Mouse (Mus musculus) hindbrain, embryonic 14.5 days (tissue): ENCODE results near the gene Adcy4. TPM values are rescaled to one million over a fixed set of nuclear protein-coding genes. Genes with fewer than 3 reads are reported as not detected.

ENCODE experiments used
- ATAC-seq: fragments of 200-750 bp; cut with Nextera tagmentation; 2 replicates; pipeline ENCODE4 v1.8.0; 2017; ENCODE audit warnings: moderate number of reproducible peaks, mild to moderate bottlenecking, moderate TSS enrichment, moderate library complexity; ENCODE audit not compliant: low FRiP score
- DNase-seq: peaks from one replicate; pipeline ENCODE4 v3.0.0-alpha.2; 2015; ENCODE audit warnings: low spot score
- H3K27ac ChIP-seq: fragments of 300-500 bp; sonication (generic); 2 replicates; pipeline ENCODE4 v1.5.1; 2014; ENCODE audit warnings: mild to moderate bottlenecking, moderate library complexity
- H3K27me3 ChIP-seq: fragments of 300-500 bp; sonication (generic); 2 replicates; pipeline ENCODE4 v1.6.1; 2014; ENCODE audit warnings: mild to moderate bottlenecking, low read length, mixed read lengths; ENCODE audit not compliant: control insufficient read depth, insufficient read depth
- H3K36me3 ChIP-seq: fragments of 300-500 bp; sonication (generic); replicated peaks from 2 replicates; pipeline ENCODE4 v1.6.1; 2014; ENCODE audit not compliant: control insufficient read depth, insufficient read depth
- H3K4me1 ChIP-seq: fragments of 300-500 bp; sonication (generic); replicated peaks from 2 replicates; pipeline ENCODE4 v1.6.1; 2014; ENCODE audit warnings: antibody characterized with exemption, low read length, mixed read lengths; ENCODE audit not compliant: control insufficient read depth, insufficient read depth
- H3K4me2 ChIP-seq: fragments of 300-500 bp; sonication (generic); replicated peaks from 2 replicates; pipeline ENCODE4 v1.6.1; 2014; ENCODE audit warnings: mild to moderate bottlenecking, moderate library complexity
- H3K4me3 ChIP-seq: fragments of 300-500 bp; sonication (generic); replicated peaks from 2 replicates; pipeline ENCODE4 v1.5.1; 2014; ENCODE audit warnings: mild to moderate bottlenecking, low read length
- H3K9ac ChIP-seq: fragments of 300-500 bp; sonication (generic); 2 replicates; pipeline ENCODE4 v1.6.1; 2014
- H3K9me3 ChIP-seq: fragments of 300-500 bp; sonication (generic); 2 replicates; pipeline ENCODE4 v1.6.1; 2016; ENCODE audit warnings: low read length; ENCODE audit not compliant: control insufficient read depth
- WGBS: fragments of 180-500 bp; shearing (Covaris S2); extraction: QIAGEN DNeasy Blood & Tissue Kit; methylation state at CpG from one replicate; pipeline ENCODE4 v1.1.7; 2014; 5-methylcytosine and 5-hydroxymethylcytosine counted together
- polyA plus RNA-seq: library from polyadenylated mRNA; unstranded; fragments of >200 nt; fragmentation: Nextera tagmentation; extraction: Ambion mirVana; gene quantifications from 2 replicates; pipeline ENCODE4 v1.2.1, GENCODE M21; 2014

Adcy4 gene
- polyA plus RNA-seq, 1 experiment from 2014 or later = 5.8 TPM

DNA sequence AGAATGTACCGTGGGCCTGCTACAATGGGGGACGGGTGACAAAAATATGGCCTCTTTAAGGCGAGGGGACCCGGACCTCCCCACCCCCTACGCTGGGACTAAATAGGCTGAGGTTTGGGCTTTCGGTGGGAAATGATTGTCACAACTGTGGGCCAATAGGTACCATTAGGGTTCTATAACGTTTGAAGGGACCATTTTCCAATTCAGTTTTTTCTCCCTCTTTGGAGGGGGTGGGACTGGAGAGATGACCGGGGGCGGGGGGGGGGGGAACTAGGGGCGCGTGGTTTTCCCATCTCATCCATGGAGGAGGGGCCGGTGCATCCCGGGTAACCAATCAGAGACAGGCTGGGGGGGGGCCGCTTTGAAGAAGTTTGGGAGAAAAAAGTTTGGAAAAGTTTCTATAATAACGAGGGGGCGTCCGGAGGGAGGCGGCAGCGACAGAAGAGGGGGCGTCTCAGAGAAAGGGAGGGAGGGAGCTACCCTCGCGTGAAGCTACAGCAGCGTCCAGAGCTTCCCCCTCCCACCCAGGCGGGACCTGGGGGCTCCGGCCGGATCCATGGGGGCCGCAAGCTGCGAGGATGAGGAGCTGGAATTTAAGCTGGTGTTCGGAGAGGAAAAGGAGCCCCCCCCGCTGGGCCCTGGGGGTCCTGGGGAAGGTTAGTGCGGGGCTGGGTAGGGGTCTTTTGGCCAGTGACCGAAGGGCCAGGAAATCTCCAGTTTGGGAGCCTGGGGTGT is 40.8 kb upstream of the Adcy4 start:
- peaks cover 20% of the 10 kb centered on the region for H3K27me3 ChIP-seq
- WGBS = under 1% methylated on average over 32 of the region's 32 CpGs
- ATAC-seq (0 out of 2 replicates have a peak, but pooled peaks have one; percentile 18), DNase-seq (peak; percentile 32)
- H3K4me3 ChIP-seq = peak overlapping the region; percentile 43
- peak overlapping the region; percentile 60 for H3K9ac ChIP-seq
- no peaks in the 10 kb centered on the region for H3K9me3 ChIP-seq
- H3K4me2 ChIP-seq = peak overlapping the region; percentile 63
- peaks cover 19% of the 10 kb centered on the region for H3K4me1 ChIP-seq
- peak overlapping the region; percentile 73 for H3K27ac ChIP-seq
- no peaks in the 10 kb centered on the region for H3K36me3 ChIP-seq

DNA sequence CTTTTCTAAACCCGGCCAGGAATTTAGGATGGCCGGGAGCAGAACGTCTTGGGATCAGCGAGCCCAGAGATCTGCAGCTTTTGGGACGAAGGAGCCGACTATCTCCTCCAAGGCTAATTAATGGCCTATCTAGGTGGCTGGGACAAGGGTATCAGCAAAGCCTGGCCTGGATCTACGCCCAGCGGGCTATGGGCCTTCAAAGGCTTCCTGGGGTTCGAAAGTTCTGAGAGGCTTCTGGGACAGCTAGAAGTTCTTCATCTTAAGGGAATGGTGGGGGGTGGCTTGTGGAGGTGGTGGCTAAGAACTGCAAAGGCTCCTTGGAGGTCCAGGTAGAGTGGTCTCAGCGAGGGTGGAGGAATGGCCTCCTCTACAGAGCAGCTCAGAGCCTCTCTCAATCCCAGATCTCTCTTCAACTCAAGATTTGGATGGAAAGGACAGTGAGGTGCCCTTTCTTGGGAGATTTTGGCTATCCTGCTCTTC is 40.1 kb upstream of the Adcy4 start:
- no peak for ATAC-seq
- peak; percentile 35 for DNase-seq
- H3K27ac ChIP-seq = peak overlapping the region; percentile 32
- peak overlapping the region; percentile 43 for H3K4me3 ChIP-seq
- H3K9me3 ChIP-seq = no peaks in the 10 kb centered on the region
- peak overlapping the region; percentile 63 for H3K4me2 ChIP-seq
- peaks cover 19% of the 10 kb centered on the region for H3K4me1 ChIP-seq
- 1% methylated on average over 10 of the region's 10 CpGs for WGBS
- H3K9ac ChIP-seq = peak overlapping the region; percentile 55
- H3K36me3 ChIP-seq = no peaks in the 10 kb centered on the region
- peaks cover 20% of the 10 kb centered on the region for H3K27me3 ChIP-seq

DNA sequence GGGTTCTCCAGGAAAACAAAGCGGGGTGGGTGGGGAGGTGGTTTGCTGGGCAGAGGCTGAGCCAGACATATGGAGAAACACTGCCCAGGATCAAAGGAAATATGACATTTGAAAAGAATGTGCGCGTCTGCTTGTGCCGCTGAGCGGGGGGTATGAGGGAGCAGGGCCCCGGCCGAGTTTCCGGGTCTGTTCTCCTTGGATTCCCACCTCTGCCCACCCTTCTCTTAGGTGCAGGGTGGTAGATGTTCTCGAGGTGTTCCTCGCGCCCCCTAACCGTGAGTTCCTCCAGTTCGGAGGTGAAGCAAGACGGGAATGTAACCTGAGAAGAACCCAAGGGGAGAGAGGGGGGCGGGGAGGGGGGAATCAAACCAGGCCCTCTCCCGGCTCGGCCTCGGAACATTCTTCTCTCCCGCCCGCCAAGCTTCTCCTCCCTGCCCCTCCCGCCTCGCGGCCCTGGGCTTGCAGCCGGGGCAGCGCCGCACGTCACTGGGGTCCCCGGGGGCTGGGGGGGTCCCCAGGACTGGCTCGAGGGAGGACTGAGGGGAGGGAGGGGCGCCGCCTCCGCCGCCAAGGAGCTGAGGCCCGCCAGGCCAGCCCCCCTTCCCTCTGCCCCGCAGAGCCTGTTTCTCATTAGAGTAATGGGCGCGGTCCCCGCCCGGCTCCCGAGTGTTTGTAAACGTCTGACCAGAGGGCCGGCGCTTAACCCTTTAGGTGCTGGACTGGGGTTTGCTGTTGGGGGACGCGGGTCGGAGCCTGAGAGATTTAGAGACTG is 39.3 kb upstream of the Adcy4 start, which contains the start of gene Nfatc4:
Gene Nfatc4 (plus strand): TSS at position 154 of the 772 bp plus-strand sequence.
- peaks cover 19% of the 10 kb centered on the region for H3K4me1 ChIP-seq
- peak within 1 kb of the TSS; percentile 55 for H3K9ac ChIP-seq
- ATAC-seq = peak; percentile 74
- peak; percentile 81 for DNase-seq
- H3K27me3 ChIP-seq = peaks cover 20% of the 10 kb centered on the region
- H3K4me2 ChIP-seq = peak within 1 kb of the TSS; percentile 63
- H3K27ac ChIP-seq = peak within 1 kb of the TSS; percentile 76
- WGBS = under 1% methylated on average over 34 of the region's 46 CpGs
- H3K36me3 ChIP-seq = no peaks in the 10 kb centered on the region
- peak within 1 kb of the TSS; percentile 43 for H3K4me3 ChIP-seq
- H3K9me3 ChIP-seq = no peaks in the 10 kb centered on the region

DNA sequence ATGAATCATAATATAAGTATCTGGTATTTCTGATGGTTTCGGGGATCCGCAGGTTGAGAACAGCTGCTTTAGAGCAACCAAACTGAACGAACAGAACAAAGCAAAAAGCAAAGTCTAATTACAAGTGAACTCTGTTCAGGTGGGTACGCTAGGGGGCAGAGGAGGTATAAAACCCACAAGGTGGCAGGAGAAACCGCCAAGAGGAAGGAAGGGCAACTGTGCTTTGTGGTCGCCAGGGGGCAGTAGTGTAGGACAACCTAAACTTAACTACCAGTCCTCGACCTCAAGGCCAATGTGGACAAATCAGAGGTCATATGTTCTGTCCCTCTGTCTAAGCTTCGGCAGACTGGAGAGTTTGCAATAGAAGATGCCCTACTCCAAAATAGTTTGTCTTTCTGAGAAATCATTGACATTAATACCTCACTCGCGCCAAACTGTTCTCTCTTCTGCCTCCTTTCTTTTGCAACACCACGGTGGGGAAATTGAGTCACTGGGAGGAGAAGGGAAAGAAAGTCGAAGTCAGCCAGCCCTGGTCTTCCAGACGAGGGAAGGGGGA is 38.6 kb upstream of the Adcy4 start:
- H3K9me3 ChIP-seq = no peaks in the 10 kb centered on the region
- WGBS = 6% methylated on average over 13 of the region's 13 CpGs
- peak overlapping the region; percentile 63 for H3K4me2 ChIP-seq
- H3K4me3 ChIP-seq = peak overlapping the region; percentile 43
- ATAC-seq = no peak
- peak overlapping the region; percentile 55 for H3K9ac ChIP-seq
- H3K27ac ChIP-seq = peak overlapping the region; percentile 76
- no peaks in the 10 kb centered on the region for H3K36me3 ChIP-seq
- H3K4me1 ChIP-seq = peaks cover 19% of the 10 kb centered on the region
- DNase-seq = peak; percentile 69
- H3K27me3 ChIP-seq = peaks cover 16% of the 10 kb centered on the region

DNA sequence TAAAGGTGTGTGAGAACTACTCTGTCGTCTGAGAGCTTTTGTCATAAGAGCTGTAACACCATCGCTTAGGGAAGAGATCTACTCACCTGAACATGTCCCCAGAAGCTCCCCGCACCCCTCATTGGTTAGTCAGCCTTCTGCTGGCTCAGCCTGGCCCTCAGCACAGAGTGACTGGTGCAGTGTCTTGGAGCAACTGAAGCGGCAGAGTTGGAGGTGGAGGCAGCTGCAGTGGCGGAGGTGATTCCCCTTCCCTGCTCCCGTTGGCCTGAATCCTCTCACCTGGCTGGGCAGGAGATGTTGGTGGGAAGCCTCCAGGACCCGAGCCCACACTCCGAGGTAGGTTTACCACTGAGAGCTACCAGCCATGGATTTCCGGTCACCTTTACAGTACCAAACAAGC is 36.7 kb upstream of the Adcy4 start:
- H3K4me2 ChIP-seq = no peak overlapping the region
- H3K9me3 ChIP-seq = no peaks in the 10 kb centered on the region
- DNase-seq = no peak
- 87% methylated on average over 9 of the region's 9 CpGs for WGBS
- no peak overlapping the region for H3K27ac ChIP-seq
- H3K27me3 ChIP-seq = peaks cover under 1% of the 10 kb centered on the region; the same call in 1 of the 2 replicates
- H3K36me3 ChIP-seq = no peaks in the 10 kb centered on the region
- H3K4me1 ChIP-seq = peaks cover 13% of the 10 kb centered on the region; the same call in 1 of the 2 replicates
- no peak overlapping the region for H3K4me3 ChIP-seq
- no peak for ATAC-seq
- H3K9ac ChIP-seq = no peak overlapping the region

DNA sequence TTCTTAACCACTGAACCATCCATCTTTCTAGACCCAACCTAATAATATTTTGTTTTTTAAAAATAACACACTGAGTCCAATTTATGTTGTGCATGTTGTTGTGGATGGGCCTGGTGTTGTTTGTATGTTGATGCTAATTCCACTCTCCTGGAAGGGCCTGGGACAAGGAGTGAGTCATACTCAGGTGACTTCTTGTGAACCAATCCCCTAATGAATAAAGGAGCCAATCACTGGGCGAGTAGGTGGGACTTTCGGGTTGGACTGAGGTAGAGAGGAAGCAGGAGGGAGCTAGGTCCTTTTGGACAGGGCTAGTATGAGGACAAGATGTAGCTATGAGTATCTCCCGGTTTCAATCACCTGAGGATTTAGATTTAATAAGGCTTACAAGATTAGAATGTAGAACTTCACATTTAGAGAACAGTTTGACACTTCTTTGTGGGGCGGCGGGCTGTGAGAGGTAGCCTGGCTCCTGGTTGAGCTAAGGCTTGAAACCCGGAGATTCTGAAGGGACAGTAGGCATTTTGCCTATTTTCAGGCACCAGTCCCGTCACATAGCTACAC is 36.0 kb upstream of the Adcy4 start:
- Histone ChIP-seq H3K9me3 (no peaks in the 10 kb centered on the region), H3K36me3 (no peaks in the 10 kb centered on the region), H3K4me2 (no peak overlapping the region), H3K27me3 (no peaks in the 10 kb centered on the region), H3K4me1 (peaks cover 7% of the 10 kb centered on the region; the same call in 1 of the 2 replicates), H3K4me3 (no peak overlapping the region), H3K27ac (no peak overlapping the region), H3K9ac (no peak overlapping the region)
- DNase-seq (no peak), ATAC-seq (no peak)
- WGBS = 83% methylated on average over 7 of the region's 7 CpGs

DNA sequence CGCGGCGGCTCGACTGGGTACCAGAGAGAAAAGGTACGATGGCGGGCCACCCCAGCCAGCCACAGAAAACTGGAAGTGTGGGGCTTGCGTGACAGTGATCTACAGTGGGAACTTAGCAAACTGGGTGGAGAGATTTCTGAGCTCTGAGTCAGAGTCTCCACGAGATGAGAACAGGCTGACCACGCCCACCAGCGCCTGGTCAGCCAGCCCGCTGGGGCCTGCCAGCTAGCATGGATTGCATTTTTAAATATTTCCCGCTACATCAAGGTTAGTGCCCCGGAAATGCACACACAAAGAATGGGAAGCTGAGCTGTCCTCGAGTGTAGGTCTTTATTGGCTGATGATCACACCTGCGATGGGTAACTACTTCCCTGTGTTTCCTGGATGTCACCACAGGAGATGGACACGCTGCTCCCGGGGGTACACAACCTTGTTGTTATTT is 31.4 kb upstream of the Adcy4 start:
- WGBS = 20% methylated on average over 17 of the region's 17 CpGs
- H3K9ac ChIP-seq = peak overlapping the region; percentile 57
- H3K27me3 ChIP-seq = no peaks in the 10 kb centered on the region
- peak overlapping the region; percentile 44 for H3K4me3 ChIP-seq
- ATAC-seq (peak; percentile 60; the same call in 1 of the 2 replicates), DNase-seq (peak; percentile 49)
- H3K27ac ChIP-seq = 0 out of 2 replicates have a peak overlapping the region, but pooled peaks have one; percentile 34
- H3K4me2 ChIP-seq = peak overlapping the region; percentile 57
- H3K4me1 ChIP-seq = 0 out of 2 replicates have a peak, but pooled peaks cover 3% of the 10 kb centered on the region
- no peaks in the 10 kb centered on the region for H3K36me3 ChIP-seq
- H3K9me3 ChIP-seq = no peaks in the 10 kb centered on the region

DNA sequence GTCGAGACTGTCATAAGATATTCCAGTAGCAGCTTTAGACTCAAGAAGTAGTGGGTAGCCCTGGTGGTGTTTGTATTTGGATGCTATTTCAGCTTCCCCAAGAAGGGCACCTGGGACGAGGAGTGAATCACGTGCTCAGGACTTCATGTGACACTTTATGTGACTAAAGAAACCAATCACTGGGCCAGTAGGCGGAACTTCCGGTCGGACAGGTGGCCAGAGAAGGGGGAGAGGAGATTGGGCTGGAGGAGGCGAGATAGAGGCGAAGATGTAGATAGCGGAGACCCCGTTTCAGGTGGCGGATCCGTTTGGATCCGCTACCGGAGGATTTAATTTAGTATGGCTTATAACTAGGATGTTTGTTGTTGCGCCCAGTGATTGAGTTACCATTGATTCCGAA is 31.0 kb upstream of the Adcy4 start:
- no peaks in the 10 kb centered on the region for H3K9me3 ChIP-seq
- peak overlapping the region; percentile 57 for H3K4me2 ChIP-seq
- DNase-seq (peak; percentile 78), ATAC-seq (peak; percentile 87)
- H3K4me3 ChIP-seq = peak overlapping the region; percentile 44
- 0 out of 2 replicates have a peak overlapping the region, but pooled peaks have one; percentile 34 for H3K27ac ChIP-seq
- H3K27me3 ChIP-seq = no peaks in the 10 kb centered on the region
- no peaks in the 10 kb centered on the region for H3K36me3 ChIP-seq
- peak overlapping the region; percentile 57 for H3K9ac ChIP-seq
- 0 out of 2 replicates have a peak, but pooled peaks cover 3% of the 10 kb centered on the region for H3K4me1 ChIP-seq
- WGBS = 21% methylated on average over 16 of the region's 16 CpGs
